Mouse (Mus musculus) embryonic fibroblast, embryonic 13.5 days (primary cell): ENCODE measurements around the gene Acsm3. TPM values are rescaled to one million over a fixed set of nuclear protein-coding genes. Genes with fewer than 3 reads are reported as not detected.

ENCODE experiments used
- H3K27ac ChIP-seq: 2 replicates; pipeline ENCODE4 v1.5.1; 2012; ENCODE audit warnings: low read length, control low read depth, inconsistent platforms; ENCODE audit not compliant: insufficient read depth
- H3K4me1 ChIP-seq: 2 replicates; pipeline ENCODE4 v1.6.1; 2011; ENCODE audit warnings: low read length; ENCODE audit not compliant: control insufficient read depth, insufficient read depth
- H3K4me3 ChIP-seq: 2 replicates; pipeline ENCODE4 v1.5.1; 2011; ENCODE audit warnings: mild to moderate bottlenecking, control low read depth, low read length; ENCODE audit not compliant: insufficient read depth
- CTCF ChIP-seq: IDR thresholded peaks from 2 replicates; pipeline ENCODE4 v1.5.1; 2011; ENCODE audit warnings: mild to moderate bottlenecking, control low read depth, low read length, moderate library complexity, borderline replicate concordance; ENCODE audit not compliant: insufficient read depth
- POLR2A ChIP-seq: IDR thresholded peaks from 2 replicates; pipeline ENCODE4 v1.6.1; 2011; ENCODE audit warnings: low read depth, mild to moderate bottlenecking, control low read depth, low read length, moderate library complexity
- polyA plus RNA-seq: library from polyadenylated mRNA; stranded (reverse); fragments of >200 nt; gene quantifications from 2 replicates; pipeline ENCODE4 v1.2.4, GENCODE M21; 2011; ENCODE audit warnings: low read depth; ENCODE audit not compliant: missing spikeins, insufficient read length

The Acsm3 gene
- polyA plus RNA-seq, 1 experiment, result not detected

DNA sequence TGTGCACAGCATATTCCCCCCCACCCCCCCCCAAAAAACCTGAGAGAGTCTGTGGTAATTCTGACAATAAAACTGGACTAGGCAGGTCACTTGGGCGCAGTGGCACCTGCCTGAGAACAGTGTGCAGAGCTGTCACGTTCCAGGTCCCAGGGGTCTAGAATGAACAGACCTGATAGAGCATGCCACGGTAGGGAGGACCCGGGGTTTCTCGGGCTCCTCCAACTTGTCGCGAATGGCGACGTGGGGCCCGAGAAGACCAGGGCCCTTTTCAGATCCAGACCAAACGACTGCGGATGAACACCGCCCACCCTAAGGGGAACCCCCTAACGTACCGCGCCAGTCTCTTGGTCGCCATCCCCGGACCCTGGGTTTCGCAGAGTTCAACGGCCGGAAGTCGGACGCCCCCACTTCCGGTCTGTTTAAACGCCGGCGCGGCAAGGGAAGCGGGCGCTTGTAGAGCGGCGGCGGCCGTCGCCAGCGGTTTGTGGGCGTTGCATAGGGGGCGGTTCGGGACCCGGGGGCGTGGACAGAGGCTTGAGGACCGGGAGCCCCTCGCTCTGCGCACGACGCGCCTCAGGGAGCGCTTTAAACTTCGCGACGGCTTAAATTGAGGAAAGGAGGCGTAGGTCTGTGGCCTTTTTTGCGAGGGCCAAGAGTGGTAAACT lies 33.0 kb downstream of the Acsm3 start, which contains the start of the genes Rexo5 and Eri2:
TSS of gene Rexo5 (plus strand) at position 421 of the 665 bp plus-strand sequence.
TSS of gene Eri2 (minus strand) at position 473 of the 665 bp plus-strand sequence.
- no peak for TF ChIP-seq CTCF
- TF ChIP-seq POLR2A, result peak; percentile 80
- 0 out of 2 replicates have a peak within 1 kb of the TSS, but pooled peaks have one; percentile 16 for H3K27ac ChIP-seq
- H3K4me3 ChIP-seq, result peak within 1 kb of the TSS; percentile 64
- peaks cover 4% of the 10 kb centered on the region; the same call in 1 of the 2 replicates for H3K4me1 ChIP-seq

DNA sequence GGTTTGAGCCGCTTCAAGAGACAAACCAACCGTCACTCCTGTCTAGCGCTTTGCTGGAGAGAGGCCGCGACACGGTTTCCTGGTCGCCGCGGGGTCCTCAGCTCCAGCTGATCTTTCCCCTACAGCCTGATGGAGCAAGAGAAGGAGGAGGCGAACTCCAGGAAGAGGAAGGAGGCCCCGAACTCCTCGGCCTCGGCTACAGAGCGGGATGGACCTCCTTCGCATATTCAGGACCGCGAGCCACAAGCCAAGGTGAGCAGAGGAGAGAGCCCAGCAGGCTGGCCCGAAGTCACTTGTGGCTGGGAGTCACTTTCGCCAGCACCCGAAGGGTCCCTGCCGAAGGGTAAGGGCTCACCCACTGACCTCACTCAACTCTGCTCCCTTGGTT lies 33.5 kb downstream of the Acsm3 start:
- TF ChIP-seq CTCF, result no peak
- peaks cover 4% of the 10 kb centered on the region; the same call in 1 of the 2 replicates for H3K4me1 ChIP-seq
- H3K27ac ChIP-seq, result no peak overlapping the region
- peak overlapping the region; percentile 64 for H3K4me3 ChIP-seq

DNA sequence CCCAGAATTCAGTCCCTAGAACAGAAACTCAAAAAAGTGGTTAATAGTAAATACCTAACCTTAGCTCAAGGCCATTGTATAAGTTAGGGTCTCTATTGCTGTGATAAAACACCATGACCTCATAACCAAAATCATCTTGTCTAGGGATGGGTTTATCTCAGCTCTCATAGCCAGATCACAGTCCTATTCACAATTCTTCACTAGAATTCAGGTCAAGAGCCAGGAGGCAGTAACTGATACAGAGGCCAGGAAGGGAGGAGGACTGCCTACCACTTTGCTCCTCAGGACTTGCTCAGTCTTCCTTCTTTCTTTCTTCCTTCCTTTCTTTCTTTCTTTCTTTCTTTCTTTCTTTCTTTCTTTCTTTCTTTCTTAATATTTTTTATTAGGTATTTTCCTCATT lies 34.6 kb downstream of the Acsm3 start:
- H3K4me3 ChIP-seq, result peak overlapping the region; percentile 44
- TF ChIP-seq CTCF, result no peak
- TF ChIP-seq POLR2A, result no peak
- H3K27ac ChIP-seq, result no peak overlapping the region
- peaks cover 4% of the 10 kb centered on the region; the same call in 1 of the 2 replicates for H3K4me1 ChIP-seq

DNA sequence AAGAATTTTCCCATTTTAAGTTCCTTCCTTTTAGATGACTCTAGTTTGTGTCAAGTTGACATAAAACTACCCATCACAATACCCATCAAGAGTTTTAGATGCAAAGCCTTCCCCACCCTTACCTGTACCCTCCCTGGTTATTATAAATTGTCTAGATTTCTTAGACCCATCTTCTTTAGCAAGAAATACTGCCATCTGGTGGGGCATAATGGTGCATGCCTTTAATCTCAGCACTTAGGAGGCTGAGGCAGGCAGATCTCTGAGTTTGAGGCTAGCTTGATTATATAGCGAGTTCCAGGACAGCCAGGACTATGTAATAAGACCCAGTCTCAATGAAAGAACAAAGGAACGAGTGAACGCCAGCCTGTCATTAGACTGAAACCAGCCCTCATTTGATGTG lies 39.8 kb downstream of the Acsm3 start:
- no peak overlapping the region for H3K27ac ChIP-seq
- TF ChIP-seq CTCF, result no peak
- TF ChIP-seq POLR2A, result no peak
- no peaks in the 10 kb centered on the region for H3K4me1 ChIP-seq
- no peak overlapping the region for H3K4me3 ChIP-seq

DNA sequence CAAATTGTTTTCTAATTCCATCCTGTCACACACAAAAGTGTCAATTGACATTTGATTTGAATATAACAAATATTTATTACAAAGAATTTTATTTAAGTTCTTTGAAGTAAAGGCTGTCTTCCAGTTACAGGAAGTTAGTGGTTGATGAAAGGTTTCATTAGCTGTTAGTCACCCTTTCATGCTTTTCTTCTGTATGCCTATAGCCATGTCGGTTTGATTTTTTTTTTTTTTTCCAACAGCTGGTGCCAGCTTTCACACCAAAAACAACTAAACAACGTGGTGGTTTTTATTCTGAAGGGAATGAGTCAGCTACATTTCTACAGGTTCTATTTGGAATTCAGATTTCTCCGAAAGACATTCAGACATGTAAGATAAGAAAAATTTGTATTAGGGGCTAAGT lies 40.3 kb downstream of the Acsm3 start:
- Histone ChIP-seq H3K27ac (no peak overlapping the region), H3K4me1 (no peaks in the 10 kb centered on the region), H3K4me3 (no peak overlapping the region)
- TF ChIP-seq CTCF (no peak), POLR2A (no peak)

DNA sequence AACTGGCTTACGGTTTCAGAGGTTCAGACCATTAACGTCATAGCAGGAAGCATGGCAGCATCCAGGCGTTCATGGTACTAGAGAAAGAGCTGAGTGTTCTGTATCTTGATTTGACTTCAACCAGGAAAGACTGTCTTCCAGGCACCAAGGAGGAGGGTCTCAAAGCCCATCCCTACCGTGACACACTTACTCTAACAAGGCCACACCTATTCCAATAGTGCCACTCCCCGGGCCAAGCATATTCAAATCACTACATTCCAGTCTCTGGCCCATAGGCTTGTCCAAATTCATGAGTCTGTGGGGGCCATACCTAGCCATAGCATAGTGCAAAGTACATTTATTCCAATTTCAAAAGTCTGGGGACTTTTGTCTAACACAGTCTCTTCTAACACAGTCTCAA lies 46.7 kb downstream of the Acsm3 start:
- H3K4me3 ChIP-seq, result no peak overlapping the region
- TF ChIP-seq POLR2A (no peak), CTCF (no peak)
- H3K27ac ChIP-seq, result no peak overlapping the region
- no peaks in the 10 kb centered on the region for H3K4me1 ChIP-seq

DNA sequence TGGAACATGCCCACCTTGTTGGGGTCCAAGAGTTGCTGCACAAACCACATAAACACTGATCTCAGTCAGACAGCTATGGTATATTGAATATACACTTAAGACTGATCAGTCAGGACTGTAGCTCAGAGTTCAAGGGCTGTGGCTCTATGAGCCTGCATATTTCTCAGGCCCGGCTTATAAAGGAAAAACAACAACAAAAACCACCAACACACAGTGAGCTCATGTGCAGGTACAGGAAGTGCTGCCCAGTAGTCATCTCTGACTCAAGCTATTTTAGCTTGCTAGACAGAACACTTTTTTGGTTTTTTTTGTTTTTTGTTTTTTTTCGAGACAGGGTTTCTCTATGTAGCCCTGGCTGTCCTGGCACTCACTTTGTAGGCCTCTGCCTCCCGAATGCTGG lies 48.0 kb downstream of the Acsm3 start:
- no peak overlapping the region for H3K4me3 ChIP-seq
- no peaks in the 10 kb centered on the region for H3K4me1 ChIP-seq
- no peak overlapping the region for H3K27ac ChIP-seq
- TF ChIP-seq CTCF (no peak), POLR2A (no peak)

DNA sequence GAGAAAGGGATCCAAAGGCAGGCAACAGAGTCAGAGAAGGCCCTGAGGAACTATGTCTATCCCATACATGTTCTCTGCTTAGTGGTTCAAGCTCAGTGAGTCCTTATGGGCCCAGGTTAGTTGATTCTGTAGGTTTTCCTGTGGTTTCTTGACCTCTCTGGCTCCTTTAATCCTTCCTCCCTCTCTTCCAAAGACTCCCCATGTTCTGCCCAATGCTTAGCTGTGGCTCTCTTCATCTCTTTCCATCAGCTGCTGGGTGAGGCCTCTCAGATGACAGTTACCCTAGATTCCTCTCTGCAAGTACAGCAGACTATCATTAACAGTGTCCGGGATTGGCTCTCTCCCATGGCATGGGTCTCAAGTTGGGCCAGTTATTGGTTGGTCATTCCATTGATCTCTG lies 74.6 kb downstream of the Acsm3 start:
- no peak overlapping the region for H3K27ac ChIP-seq
- H3K4me3 ChIP-seq, result no peak overlapping the region
- TF ChIP-seq POLR2A (no peak), CTCF (no peak)
- H3K4me1 ChIP-seq, result no peaks in the 10 kb centered on the region

DNA sequence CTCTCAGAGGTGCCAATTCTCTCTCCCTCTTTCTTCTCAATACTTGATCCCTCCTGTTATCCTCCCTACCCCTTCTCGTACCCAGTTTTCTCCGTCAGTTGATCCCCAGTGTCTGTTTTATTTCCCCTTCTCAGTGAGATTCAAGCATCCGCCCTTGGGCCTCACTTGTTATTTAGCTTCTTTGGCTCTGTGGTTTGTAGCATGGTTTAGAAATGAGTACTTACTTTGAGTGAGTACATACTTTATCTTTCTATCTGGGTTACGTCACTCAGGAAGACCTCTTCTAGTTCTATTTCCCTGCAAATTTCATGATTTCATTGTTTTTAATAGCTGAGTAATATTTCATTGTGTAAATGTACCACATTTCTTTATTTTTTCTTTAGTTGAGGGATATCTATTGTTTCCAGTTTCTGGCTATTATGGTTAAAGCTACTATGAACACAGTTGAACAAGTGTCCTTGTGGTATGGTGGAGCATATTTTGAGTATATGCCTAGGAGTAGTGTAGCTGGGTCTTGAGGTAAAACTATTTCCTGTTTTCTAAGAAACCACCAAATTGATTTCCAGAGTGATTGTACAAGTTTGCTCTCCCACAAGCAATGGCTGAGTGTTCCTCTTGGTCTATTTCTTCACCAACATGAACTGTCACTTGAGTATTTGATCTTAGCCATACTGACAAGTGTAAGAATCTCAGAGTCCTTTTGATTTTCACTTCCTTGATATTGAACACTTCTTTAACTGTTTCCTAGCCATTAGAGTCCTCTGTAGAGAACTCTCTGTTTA lies 75.5 kb downstream of the Acsm3 start:
- H3K27ac ChIP-seq, result no peak overlapping the region
- H3K4me1 ChIP-seq, result no peaks in the 10 kb centered on the region
- TF ChIP-seq CTCF (no peak), POLR2A (no peak)
- H3K4me3 ChIP-seq, result no peak overlapping the region

Other genes with a start within 250 kb of the Acsm3 start
- not detected in 2 replicates for gene Acsm5, start 241.5 kb upstream of the Acsm3 start, polyA plus RNA-seq
- not detected in 2 replicates for gene Pdilt, start 237.4 kb upstream of the Acsm3 start, polyA plus RNA-seq
- gene Acsm2, start 206.6 kb upstream of the Acsm3 start, polyA plus RNA-seq, result 0.07 TPM in 1 of 2 replicates, not detected in the other
- not detected in 2 replicates for gene Acsm1, start 153.9 kb upstream of the Acsm3 start, polyA plus RNA-seq
- not detected in 2 replicates for gene Acsm4, start 70.9 kb upstream of the Acsm3 start, polyA plus RNA-seq
- 34.3 and 40.6 TPM in 2 replicates for gene Thumpd1, start 40.1 kb upstream of the Acsm3 start, polyA plus RNA-seq
- gene Rexo5, start 33.1 kb downstream of the Acsm3 start, polyA plus RNA-seq, result 16.2 and 16.4 TPM in 2 replicates
- 14.2 and 18.8 TPM in 2 replicates for gene Eri2, start 33.1 kb downstream of the Acsm3 start, polyA plus RNA-seq
- gene Lyrm1, start 134.9 kb downstream of the Acsm3 start, polyA plus RNA-seq, result 7.1 and 7.9 TPM in 2 replicates
- gene Dcun1d3, start 135.4 kb downstream of the Acsm3 start, polyA plus RNA-seq, result 31.2 and 31.8 TPM in 2 replicates